Mouse (Mus musculus) cerebellum, postnatal 10 days (tissue): ENCODE results near the gene Akap5.

Experiments
- DNase-seq, 2 experiments: peaks; one replicate each; pipeline ENCODE4 v3.0.0; 2021; ENCODE audit warnings: mixed read lengths in 2 of 2

The Akap5 gene

DNA sequence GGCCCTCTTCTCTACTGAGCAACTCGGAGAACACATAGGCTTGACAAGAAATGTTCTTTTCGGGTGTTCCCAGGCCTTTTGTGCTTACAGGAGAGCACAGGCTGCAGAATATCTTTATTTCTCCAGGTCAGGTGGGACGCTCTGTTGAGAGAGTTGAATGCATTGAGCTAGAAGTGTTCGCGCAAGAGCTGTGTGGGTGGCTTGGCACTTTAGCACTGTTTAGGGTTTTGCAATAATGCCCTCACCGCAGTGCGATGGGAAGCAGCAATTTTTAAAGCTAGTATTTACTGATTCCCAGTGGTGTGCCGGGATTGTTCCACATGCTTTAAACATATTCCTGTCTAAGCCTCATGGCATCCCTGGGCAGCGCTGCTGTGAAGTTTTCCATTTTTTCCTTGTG lies 13.5 kb upstream of the Akap5 start:
- DNase-seq, result no peak

DNA sequence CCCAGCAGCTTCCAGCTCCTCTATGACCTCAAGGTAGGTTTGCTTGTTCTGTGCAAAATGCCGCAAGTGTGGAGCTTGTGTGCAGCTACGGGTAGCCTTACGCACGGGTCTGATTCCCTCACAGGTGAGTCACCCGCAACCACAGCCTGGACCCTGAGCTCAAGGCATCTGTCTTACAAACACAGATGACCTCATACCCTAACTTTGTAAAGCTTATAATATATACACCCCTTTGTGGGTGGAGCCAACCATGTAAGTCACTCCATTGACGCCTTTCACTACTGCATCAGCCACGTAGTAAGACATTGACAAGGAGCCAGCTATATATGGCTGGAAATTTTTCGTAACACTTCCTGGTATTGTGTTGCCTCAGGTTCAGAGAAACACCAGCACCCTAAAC lies 12.7 kb upstream of the Akap5 start:
- no peak for DNase-seq

DNA sequence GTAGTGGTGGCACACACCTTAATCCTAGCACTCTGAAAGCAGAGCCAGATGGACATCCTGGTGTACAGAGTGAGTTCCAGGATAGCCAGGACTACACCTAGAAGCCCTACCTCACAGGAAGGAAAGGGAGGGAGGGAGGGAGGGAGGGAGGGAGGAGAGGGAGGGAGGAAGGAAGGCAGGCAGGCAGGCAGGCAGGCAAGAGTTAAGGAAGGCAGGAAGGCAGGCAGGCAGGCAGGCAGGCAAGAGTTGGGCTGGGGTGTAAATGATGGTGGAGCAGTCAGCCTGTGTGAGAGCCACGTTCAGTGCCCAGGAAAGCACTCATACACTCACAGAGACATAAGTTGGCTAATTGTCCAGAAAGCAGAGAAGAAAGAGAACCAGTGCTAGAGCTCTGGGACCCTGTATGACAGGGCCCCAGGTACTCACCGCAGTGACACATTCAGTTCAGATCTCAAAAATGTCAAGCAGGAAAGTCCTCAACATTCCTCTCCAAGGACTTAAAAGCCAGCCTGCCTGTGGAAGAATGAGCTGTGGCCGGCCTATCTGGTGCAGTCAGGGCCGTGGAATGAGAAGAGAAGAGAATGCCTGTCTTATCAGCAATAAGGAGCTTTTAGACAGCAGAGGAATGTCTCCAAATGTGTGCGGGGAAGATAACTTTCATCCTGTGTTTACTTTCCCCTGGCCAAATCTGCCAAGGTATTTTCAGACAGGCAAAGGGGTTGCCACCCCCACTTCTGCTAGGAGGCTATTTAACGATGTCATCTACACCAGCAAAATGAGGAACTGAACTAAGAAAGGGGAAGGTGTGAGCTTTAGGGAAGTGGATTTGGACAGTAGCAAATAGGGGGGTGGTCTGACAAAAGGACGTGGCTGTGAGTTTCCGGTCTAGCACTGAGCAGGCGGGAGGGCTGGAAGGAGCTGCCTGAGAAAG lies 6.1 kb upstream of the Akap5 start:
- DNase-seq, result no peak

- DNase-seq, result no peak
Observed at GRCm38 (mm10) chr12:76326437-76327220, 1.9 kb downstream of the Akap5 start.

DNA sequence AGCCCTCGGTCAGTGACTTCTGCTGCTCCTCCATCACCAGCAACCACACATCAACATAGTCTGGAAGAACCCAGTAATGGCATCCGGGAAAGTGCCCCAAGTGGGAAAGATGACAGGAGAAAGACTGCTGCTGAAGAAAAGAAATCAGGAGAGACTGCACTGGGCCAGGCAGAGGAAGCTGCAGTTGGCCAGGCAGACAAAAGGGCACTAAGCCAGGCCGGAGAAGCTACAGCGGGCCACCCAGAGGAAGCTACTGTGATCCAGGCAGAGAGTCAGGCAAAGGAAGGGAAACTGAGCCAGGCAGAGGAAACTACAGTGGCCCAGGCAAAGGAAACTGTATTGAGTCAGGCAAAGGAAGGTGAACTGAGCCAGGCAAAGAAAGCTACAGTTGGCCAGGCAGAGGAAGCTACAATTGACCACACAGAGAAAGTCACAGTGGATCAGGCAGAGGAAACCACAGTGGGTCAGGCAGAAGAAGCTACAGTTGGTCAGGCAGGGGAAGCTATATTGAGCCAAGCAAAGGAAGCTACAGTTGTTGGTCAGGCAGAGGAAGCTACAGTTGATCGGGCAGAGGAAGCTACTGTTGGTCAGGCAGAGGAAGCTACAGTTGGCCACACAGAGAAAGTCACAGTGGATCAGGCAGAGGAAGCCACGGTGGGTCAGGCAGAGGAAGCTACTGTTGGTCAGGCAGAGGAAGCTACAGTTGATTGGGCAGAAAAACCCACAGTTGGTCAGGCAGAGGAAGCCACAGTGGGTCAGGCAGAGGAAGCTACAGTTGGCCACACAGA lies 4.1 kb downstream of the Akap5 start:
- peak in 1 of 2 experiments; percentile 43 for DNase-seq

DNA sequence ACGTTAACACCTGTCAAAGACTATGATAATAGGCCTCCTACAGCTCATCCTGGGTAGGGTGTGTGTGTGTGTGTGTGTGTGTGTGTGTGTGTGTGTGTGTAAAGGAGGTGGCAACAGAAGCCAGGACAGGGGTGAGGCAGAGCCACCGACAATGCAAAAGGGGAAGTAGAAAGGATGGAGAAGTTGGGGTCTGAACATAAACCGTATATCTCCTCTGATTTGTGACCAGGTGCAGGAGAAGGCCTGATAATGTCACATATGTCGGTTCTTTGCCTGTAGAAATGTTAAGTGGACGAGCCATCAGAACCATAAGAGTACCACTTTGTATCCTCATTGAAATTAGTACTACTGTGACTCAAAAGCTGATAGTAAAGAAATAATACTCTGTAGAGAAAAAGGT lies 9.0 kb downstream of the Akap5 start:
- no peak for DNase-seq

DNA sequence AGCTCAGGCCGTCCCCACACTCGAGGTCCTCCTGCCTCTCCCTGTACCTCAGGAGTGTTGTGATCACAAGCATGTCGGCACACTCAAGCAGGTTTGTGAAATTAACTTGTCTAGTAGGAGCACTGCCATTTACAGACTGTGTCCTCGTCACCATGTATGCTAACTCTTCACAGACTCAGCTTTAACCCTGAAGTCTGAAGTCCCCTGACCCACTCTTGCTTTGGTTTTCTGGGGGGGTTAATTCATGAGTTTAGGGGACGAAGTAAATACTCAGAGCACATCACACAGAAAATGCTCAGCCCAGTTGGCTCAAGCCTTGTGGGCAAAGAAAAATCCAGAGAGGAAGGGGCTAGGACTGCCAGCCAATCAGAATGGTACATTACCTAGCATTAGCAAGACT lies 10.9 kb downstream of the Akap5 start:
- DNase-seq, result no peak

DNA sequence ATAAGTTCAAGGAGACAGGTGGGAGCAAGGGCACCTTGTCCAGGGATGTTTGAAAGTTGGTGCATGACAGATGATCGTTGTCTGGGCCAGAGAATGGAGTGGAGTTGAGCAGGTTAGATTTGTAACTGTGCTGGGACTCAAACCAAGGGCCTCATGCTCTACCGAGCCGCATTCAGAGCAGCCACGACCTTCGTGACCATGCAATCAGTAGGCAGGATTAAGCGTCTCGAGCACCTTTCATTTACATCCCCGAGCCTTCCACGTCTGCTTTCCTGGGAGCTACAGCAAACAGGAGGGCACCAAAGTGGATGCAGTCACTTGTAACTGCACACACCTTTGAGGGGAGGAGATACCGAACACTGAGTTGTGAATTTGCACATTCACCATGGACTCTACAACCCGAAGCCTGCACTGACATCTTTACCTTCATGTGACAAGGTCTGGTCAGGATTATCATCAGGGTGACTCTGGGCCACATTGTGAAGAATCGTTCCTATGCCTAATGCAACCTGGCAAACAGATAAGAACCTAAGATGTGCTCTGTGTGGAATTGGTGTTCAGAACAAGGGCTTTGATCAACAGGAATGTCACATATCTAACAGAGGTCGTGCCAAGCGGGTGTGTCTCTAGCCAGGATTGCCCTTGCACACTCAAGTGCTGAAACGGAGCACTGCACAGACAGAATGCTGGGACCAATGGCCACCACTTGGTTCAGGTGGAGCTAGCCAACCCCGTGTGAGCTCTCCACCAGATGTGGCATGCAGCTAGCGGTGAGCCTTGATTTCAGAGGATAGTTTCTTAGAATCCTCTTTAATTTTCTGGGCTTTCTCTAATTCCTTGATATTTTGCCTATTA lies 11.6 kb downstream of the Akap5 start:
- no peak for DNase-seq

GRCm38 (mm10) chr12:76341080-76341479 lies 16.4 kb downstream of the Akap5 start:
- DNase-seq, result peak; percentile 73 to 84

GRCm38 (mm10) chr12:76345759-76346455 lies 21.2 kb downstream of the Akap5 start:
- no peak for DNase-seq

DNA sequence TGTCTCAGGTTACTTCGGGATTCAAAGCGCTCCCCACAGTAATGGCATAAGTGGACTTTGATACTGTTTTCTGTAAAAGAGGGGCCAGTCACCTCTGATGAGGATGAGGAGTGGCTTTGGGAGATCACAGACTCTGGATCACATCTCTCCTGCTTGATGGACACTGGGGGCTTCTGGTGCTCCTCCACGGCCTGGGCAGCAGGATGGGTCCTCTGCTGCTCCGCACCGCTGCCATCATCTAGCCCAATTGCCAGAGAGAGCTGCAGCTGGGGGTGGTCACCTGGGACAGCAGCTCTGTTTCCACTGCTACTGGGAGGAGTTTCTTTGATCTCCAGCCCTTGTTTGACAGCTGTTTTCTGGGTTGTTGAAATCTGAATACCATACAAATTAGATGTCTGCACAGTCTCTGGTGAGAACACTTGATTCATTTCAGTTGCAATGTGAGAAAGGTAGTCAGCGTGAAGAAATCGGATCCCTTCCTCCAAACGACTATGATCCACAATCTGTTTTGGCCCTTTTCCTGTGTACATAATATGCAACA lies 25.1 kb downstream of the Akap5 start:
- DNase-seq, result no peak

- DNase-seq, result no peak
Observed at GRCm38 (mm10) chr12:76360868-76361267, 36.2 kb downstream of the Akap5 start.

GRCm38 (mm10) chr12:76361405-76362302 lies 37.0 kb downstream of the Akap5 start:
- DNase-seq, result no peak

- DNase-seq, result no peak
Observed at GRCm38 (mm10) chr12:76362303-76362676, 37.6 kb downstream of the Akap5 start.

DNA sequence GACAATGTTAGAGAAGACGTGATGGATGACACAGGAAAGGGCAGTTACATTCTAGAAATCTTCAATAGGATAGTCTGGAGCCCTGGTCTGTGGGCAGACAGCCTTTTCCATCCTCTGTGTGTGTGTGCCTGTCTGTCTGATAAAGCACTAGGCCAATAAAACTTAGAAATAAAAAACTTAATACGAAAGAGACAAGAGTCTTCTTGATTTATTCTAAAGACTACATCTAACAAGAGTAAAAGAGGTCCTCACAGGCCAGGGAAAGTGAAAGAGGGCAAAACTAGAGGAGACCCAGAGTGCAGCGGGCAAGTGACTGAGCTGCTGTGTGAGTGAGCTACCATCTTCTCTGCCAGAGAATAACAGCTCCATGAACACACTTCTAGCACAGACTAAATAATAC lies 41.6 kb downstream of the Akap5 start:
- DNase-seq, result no peak

- peak; percentile 44 to 61 for DNase-seq
Observed at GRCm38 (mm10) chr12:76367096-76367995, 42.7 kb downstream of the Akap5 start.

DNA sequence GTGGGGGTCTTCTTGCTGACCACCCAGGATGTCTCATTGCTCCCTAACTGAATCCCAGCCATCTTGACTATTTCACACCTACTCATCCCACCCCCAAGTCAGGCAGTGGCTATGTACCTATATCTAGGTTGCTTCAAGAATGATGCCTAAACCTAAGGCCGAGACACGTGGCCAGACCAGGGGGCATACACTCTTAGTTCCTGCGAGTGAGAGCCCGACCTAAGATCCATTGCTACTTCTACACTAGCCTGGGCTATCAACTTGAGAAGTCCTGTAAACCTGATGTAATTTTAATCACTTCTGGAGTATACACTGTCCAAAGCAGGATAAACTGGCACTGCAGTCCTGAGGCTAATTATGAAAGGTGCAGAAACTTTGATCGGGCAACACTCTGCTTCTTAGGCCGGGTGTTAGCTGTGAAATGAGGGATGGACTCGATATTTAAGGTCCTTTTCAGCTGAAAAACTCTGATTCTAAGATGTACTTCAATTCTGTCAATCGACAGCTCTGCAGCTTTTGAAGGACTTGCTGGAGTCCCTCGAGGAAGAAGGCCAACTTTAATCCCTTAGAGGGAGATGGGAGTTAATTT lies 43.6 kb downstream of the Akap5 start:
- DNase-seq, result peak in 1 of 2 experiments; percentile 22

DNA sequence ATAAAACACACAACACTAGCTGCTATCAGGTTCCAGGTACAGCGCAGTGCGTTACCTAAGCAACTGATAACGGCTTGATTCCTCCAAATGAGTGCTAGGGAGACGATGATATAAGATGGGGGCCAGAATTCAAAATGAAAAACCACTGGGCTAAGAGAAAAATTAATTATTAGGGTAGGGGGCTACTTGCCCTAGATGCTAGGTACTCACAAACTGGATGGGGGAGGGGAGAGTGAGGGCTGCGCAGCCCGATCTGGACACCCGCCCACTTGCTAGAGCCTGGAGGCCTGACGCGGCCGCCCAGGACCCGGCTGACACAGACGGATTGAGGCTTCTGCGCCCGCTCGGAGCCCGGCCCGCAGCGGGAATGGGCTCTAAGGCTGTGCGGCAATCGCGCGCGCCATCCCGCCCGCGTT lies 44.1 kb downstream of the Akap5 start:
- peak; percentile 88 to 92 for DNase-seq
